Mouse (Mus musculus) heart, postnatal 4 days (tissue): Measurements from ENCODE around the gene Atp6v1c2. TPM values are rescaled to one million over a fixed set of nuclear protein-coding genes. Genes with fewer than 3 reads are reported as not detected.
A peak's percentile ranks its signal among the peaks of the same experiment; 100 is the strongest.

Experiments used
- DNase-seq: peaks from one replicate; pipeline ENCODE4 v3.0.0; 2021
- total RNA-seq, 2 experiments: library from RNA; stranded (reverse); gene quantifications; 2 replicates each; pipeline ENCODE4 v1.2.3; 2021

Atp6v1c2 gene
- total RNA-seq, 2 experiments from 2014 or later, result not detected

DNA sequence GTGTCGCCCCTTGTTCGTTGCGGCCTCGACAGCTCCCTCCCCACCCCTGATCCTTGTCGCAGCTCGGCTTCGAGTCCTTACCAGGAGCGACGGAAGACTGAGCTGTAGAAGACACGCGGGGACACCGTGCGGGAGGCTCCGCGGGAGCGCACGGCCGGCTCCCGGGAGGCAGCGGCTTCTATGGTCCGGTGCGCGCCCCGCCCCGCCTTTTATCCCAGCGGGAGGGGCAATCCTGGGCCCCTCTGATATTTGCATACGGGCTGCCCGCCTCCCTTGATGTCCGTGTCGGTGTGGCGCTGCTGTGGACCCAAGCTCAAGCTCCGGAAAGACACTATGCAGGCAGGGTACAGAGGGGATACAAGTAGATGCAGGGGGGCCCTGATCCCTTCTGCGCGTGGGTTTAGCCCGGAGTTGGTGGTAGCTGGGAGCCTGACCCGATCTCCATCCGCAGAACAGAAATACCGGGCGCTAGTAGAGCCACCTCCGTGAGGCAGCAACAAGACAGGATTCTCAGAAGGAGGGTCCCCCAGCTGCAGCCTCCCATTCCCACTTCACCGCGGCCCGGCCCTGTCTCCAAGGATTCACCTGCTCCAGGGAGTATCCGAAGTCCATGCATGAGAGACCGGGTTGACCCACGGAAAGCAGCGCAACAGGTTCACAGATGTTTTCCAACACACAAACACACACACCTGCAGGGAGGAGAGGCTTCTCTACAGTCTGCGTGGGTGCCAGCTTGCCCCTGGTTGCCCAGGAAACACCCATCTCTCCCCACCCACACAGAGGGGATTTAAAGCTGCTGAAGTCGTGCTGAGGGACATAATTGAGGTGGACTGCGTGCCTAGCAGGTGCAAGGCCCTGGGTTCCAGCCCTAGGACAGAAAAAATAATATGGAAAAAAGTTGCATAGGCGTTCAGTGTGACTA is 4.3 kb downstream of the Atp6v1c2 start:
- DNase-seq, result peak; percentile 7

DNA sequence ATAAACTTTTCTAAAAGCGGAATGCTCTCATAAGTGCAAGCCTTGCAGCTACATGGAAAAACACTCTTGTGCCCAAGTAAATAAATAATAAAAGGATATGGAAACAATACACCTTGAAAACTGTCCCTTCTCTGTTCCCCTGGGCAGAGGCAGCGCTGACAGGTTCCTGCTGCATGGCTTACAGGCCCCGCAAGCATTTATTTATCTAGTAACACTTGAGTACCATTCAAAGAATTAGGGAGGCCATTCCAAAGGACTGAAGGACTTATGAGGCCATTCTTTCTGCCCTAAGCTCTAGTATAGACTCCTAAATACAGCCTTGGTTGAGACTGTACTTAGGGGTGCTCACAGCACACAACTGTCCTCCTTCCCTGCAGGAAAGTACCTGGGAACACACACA is 10.7 kb downstream of the Atp6v1c2 start:
- DNase-seq, result no peak

DNA sequence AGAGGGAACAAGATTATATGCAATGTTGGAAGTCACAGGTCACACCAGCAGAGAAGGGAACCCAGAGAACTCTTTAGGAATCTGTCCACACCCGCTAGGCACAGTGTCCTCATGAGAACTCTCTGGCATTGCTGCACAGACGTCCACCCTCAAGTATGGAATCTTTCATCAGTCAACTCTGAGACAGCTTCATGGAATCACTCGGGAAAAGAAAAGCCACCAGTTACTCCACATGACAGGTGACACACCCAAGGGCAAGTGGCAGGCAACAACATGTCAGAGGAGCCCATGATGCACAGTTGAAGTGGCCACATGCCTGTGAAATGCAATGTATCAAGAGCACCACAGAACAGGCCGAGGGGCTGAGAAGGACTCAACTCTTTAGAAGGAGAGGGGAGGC is 11.2 kb downstream of the Atp6v1c2 start:
- no peak for DNase-seq

DNA sequence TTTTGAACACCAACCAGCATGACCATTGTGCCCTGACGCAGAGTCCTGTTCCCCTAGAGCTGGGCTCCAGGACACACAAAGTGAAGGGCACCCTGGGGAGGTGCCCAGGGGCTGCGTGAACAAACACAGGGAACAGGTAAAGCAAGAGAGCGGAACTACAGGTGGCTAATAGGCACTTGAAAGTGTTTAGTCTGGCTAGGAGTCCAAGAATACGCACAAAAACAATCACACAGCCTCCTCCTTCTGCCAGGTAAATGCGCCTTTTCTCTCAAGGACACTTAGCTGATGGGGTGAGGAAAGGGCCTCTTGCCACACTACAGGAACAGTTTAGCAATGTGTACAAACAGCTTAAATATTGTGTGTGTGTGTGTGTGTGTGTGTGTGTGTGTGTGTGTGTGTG is 13.1 kb downstream of the Atp6v1c2 start:
- no peak for DNase-seq

DNA sequence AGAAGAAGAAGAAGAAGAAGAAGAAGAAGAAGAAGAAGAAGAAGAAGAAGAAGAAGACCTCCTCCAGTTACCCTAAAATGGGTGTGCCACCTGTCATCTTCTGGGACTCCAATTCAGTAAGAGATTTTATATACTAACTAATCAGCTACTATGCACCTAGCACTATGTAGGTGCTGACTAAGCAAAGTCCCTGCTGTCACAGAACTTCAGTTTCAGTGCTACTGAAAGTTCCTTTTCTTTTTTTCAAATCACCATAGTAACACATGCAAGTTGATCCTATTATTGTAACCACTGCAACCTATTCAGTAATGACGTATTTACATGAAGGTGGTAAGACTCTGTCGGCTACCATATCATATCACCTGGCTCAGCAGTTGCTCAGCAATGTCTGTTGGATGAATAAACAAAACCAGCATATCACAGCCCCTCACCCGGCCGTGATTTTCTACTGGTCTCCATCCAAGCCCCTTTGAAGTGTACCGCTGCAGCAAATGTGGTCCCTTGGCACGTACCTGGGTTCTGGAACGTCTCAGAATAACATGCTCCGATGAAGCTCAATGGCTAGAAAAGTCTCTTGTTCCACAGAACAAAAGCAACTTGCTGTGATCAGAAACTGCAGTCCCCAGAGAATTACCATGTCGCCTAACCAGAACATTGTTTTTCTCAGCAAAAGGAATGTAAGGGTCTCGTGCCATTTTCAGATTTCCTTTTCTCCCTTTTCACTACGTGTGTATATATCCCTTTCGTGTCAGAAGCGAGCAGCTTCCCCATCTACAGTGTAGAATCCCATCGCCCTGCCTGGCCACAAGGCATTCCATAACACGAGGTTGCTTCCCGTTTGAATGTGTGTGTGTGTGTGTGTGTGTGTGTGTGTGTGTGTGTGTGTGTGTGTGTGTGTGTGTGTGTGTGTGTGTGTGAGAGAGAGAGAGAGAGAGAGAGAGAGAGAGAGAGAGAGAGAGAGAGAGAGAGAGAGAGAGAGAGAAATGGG is 18.0 kb downstream of the Atp6v1c2 start:
- no peak for DNase-seq

DNA sequence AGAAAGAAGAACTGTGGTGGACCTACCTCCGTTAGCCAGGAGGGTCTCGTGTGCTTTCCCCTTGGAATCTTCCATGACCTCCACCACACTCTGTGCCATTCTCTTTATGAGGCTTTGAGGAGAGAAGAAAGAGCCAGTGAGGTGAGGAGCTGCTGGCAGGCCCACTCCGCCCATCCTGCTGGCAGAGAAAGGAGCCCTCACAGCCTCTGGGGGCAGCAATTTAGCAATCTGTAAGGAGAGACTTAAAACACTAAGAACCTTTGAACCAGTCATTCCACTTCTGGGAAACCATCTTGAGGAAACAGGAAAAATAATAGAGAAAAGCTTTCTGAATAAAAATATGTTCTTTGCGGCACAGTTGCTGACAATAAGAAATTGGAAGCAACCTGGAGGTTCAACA is 20.9 kb downstream of the Atp6v1c2 start:
- no peak for DNase-seq

DNA sequence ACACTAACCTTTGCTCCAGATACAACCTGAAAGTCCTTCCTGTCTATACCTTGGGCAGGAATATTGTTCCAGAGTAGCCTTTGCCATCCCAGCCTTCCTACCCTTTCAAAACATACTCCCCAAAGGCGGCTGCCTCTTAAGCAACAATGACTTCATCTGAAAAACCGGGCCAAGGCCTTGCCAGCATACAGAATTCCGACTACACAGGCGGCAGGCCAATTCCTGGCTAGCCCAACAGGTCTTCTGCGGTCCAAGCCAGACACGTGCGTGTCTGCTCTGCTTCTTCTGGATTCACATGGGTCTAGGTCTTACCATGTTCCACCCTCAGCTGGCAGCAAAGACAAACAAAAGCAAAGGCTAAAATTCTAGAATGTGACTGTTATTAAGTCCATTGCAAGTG is 23.7 kb downstream of the Atp6v1c2 start:
- no peak for DNase-seq

DNA sequence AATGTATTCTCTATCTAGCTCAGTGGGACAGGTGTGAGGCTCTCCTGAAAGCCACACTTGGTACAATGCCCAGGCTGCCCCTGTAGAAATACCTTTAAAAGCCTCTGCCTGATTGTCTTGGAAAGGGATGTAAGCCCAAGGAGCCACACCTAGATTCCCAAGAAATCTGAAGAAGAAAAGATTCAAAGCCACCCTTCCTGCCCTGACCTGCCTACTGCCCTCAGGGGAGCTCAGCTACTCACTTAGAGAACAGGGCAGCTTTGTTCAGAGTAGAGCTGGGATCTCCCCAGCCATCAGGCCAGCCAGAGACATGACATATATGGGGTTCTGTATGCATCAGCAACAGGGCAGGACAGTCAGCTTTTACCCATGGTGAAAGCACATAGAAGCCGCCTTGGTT is 29.3 kb downstream of the Atp6v1c2 start:
- DNase-seq, result no peak

DNA sequence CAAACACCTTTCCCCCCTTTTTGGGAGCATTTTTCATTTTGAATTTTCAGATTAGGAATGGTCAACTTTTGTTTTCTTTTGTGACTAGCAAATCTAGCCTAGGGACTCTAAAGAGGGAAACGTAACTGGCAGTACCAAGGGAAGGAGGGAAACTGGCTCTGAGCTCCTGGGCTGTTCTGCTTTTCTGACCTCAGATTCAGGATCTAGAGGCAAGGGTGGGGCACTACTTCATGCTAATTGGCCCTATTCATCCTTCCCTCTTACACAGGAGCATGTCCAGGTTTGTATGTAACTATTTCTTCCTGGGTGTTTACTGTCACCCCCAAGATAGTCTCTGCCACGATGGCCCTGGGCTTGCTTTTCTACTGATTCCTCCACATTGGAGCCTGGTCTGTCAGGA is 32.3 kb downstream of the Atp6v1c2 start:
- no peak for DNase-seq

DNA sequence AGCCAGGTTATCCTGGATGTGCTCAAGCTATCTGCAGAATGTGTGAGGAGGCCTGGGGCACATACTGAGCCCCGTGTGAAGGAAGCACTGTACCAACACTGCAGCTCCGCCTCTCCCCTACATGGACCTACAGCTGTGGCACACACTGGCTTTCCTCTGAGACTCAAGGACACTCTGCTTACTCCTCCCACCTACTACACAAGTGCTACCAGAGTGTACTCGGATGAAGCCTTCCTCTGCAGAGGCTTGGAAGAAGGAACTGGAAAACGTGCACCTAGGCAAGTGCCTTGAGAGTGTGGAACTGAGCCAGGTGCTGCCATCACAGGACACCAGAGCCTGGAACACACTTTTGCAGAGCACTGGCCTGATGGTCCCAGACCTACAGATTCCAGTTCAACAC is 38.6 kb downstream of the Atp6v1c2 start:
- DNase-seq, result no peak

DNA sequence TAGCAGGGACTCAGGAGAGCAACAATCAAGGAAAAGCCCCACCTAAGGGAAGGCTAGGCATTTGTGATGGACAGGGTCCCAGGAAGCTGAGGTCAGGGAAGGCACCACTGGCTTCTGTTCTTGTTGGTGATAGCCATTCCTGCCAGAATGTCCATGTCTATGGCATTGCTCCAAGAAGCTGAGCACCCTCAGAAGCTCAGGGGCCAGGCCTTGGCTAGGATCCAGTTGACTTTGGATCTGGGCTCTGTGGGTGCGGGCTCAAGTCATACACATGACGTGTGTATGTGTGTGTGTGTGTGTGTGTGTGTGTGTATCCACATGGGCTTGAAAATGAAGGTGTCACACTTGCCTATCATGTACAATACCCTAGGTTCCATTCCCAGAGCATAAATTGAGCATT is 39.2 kb downstream of the Atp6v1c2 start:
- peak; percentile 30 for DNase-seq

DNA sequence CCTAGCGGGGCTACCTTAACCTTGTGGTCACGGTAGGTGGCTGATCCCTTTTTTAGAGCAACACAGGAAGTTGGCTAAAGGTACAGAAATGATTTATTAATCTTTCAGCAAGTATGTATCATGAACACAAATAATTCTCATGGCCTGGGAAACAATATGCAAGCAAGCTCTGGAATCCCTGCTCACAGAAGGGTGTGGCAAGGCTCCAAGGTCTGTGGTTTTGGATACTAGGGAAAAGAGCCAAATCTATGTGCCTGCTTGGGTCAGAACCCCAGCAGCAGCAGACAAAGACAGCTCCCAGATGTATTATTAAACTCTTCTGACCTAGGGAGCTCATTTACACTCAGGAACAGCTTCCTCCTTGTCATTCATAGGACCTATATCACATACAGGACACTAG is 40.1 kb downstream of the Atp6v1c2 start:
- no peak for DNase-seq

DNA sequence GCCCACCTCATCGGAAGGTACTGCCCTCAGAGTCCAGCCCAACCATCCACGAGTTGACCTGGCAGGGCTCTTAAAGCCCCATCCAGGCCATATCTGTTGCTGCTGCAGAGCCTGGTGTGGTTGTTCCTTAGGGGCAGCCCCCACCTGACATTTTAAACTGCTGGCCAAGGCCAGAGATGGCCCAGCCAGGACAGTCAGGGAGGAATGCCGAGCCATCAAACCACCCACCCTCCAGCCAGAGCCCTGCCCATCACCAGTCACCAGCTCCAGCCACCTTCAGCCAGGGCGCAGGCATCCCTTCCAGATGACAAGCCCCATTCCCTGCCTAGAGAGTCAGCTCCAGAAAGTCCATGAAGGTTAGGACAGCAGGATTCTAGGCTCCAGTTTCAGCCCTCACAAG is 40.7 kb downstream of the Atp6v1c2 start:
- no peak for DNase-seq

DNA sequence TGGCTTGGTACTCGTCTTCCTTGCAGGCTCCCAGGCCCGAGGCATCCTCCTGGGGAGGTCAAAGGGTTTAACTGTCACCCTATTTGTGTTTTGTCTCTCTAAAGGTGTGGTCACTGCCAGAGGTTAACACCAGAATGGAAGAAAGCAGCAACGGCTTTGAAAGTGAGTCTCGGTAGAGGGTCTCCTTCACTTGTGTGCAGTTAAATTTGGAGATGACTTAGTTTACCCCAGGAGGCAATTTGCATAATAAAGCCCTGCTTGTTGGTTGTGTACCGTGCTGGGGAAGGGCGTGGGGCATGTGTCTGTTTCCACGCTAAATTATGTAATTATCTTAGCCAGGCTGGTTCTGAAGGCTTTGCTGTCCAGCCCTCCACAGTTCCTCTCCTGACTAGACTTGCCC is 55.3 kb downstream of the Atp6v1c2 start:
- DNase-seq, result no peak

DNA sequence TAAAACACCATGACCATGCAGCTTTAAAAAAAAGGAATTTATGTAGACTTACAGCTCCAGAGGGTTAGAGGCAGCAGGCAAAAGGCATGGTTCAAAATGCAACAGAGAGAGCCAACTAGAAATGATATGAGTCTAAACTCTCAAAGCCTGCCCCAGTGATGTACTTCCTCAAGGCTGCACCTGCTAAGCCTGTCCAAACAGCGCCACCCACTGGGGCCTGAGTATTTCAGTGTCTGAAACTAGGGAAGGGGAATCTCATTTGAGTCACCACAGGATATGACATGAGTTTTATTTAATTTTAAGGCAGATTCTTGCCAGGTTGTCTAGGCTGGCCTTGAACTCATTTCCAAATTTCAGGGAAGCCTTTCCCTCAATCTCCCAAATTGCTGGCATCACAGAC is 57.9 kb downstream of the Atp6v1c2 start:
- peak; percentile 53 for DNase-seq

DNA sequence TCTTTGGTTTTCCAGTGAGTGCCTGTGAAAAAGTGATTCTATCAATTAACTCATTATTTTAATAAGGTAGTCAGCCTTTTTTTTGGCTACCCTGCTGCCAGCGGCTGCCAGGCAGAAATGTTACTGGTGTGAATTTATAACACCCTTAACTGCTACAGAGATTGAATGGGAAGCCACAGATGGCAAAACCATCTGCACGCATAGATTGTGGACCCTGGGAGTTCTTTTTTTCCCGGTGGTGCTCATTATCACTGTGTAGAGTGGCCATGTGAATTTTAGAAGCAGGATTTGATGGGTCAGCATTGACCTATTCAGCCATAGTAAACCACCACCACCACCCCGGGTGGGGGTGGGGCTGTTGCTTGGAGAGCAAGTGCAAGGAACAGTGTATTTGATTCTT is 61.8 kb downstream of the Atp6v1c2 start:
- no peak for DNase-seq

DNA sequence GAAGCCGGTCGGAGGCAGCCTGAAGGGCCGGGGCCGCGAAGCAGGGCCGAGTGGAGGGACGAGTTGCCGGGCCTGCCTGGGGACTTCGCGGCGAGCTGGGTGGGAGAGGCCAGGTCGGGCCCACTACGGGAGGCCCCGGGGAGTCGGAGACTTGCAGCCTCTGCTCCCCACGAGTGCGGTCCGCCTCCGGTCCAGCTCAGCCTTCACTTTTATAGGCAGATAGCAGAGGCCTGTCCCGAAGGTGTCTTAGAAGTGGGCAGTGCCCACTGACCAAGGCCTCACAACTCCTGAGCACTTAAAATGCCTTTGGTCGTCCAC is 62.5 kb downstream of the Atp6v1c2 start:
- DNase-seq, result no peak

DNA sequence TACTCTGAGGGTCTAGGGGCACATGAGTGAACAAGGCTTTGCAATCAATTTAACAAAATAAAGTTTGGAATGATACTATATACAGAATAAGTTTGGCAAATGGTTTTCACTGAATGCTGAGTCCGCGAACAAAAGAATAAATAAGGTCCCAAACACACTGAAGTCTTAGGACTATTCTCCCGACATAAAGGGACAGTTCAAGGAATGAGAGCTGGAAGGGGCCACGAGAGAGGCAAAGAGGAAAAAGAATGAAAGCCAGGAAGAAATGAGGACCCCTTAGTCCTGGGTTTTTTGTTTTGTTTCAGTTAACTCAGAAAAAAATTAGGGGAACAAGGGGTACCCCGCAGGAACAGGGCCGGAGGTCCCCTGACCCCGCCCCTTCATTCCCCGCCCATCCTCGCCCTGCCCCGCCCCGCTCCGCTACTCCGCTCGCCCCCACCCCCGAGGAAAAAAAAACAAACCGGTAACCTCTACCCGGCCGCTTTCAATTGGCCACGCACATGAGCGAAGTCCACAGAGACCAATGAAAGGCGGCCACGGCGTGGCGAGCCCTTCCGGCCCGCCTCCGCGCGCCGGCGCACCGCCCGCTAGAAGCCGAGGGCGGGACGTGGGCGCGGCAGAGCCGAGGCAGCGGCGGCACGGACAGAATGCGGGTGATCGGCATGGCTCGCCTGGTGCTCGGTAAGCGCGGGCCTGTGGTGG is 63.0 kb downstream of the Atp6v1c2 start, which contains the start of gene Pdia6:
TSS of gene Pdia6 (plus strand) at position 575 of the 702 bp plus-strand sequence.
- DNase-seq, result peak; percentile 96

DNA sequence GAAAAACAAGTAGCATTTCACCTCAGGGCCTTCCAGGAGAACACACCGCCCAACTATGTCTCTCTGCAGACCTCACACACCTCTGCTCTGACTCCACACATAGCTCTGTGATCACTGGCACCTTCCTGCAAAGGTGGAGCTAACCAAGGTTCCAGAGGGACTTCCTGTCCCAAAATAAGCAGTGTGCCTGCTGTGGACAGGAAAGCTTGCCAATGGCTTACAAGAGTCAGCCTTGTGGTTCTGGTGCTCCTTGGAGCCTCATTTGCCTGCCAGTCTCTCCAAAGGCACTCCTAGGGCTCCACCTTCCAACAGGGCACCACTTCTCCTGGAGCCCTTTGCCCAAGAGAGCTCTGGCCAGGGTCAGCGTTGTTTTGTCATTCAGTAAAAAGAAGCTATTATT is 64.3 kb downstream of the Atp6v1c2 start:
- no peak for DNase-seq

DNA sequence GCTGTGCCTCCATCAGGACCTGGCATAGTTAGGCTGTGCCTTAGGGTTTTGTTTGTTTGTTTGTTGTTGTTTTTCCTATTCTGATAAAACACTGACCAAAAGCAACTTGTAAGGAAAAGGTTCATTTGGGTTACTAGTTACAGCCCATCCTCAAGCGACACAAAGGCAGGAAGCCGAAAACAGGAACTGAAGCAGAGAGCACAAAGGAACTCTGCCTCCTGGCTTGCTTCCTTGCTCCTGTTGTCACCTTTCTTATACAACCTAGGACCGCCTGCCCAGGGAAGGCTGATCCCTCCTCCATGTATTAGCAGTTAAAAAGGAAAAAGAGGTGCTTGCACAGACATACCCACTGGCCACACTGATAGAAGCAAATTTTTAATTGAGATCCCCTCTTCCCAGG is 65.3 kb downstream of the Atp6v1c2 start:
- no peak for DNase-seq

DNA sequence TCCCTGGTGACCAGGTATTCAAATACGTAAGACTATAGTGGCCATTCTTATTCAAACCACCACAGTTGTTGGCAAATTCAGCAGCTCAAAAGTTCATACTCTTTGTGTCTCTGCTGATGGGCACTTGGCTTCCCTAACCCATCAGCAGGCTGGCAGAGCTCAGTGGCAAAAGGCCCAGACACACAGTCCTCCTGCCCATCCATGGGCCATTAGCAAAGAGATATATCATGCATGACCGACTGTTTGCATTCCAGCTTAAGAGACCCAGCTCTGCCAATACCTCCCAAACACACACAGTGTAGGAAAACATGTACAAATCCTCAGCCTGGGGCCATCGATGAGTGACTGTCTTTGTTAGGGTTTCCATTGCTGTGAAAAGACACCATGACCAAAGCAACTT is 68.2 kb downstream of the Atp6v1c2 start:
- DNase-seq, result no peak

DNA sequence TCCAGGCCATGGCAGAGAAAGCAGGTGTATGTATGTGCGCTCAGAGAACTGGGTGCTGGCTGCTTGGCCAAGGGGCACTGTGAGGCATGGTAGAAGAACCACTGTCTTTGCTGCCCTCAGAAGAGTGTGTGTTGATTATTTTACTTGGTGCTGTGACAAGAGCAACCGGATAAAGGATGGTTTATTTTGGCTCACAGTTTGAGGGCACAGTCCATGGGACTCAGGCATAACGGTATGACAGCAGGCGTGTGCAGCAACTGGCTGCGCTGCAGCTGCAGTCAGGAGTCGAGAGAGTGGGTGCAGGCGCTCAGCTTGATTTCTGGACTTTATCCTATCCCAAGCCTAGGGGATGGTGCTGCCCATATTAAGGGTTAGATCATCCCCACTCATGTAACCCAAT is 70.7 kb downstream of the Atp6v1c2 start:
- no peak for DNase-seq

DNA sequence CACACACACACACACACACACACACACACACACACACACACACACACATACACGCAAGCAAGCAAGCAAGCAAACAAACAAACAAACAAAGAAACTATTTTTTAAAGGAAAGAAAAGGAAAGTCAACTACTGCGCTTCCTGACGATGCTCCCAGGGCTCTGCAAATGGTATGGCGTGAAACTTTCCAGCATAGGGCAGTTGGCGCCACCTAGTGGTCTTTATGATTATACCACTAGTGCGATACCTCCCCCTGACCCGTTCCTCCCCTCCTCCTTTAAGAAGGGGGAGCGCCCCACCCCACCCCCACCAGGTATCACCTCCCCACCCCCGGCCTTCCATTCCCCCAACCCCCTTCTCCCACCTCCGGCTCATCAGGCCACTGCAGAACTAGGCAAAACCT is 72.3 kb downstream of the Atp6v1c2 start:
- peak; percentile 74 for DNase-seq
